Mouse (Mus musculus) liver, embryonic 14.5 days (tissue): ENCODE data around the gene Kidins220. TPM values are rescaled to one million over a fixed set of nuclear protein-coding genes. Genes with fewer than 3 reads are reported as not detected.

Source experiments
- ATAC-seq: fragments of 200-750 bp; cut with Nextera tagmentation; 2 replicates; pipeline ENCODE4 v1.8.0; 2017; ENCODE audit warnings: moderate number of reproducible peaks, mild to moderate bottlenecking, moderate library complexity; ENCODE audit not compliant: insufficient read depth
- DNase-seq, 3 experiments: peaks; one replicate each; pipeline ENCODE4 v3.0.0-alpha.2; 2012 to 2013; ENCODE audit warnings: low read depth in 3 of 3, low spot score in 3 of 3
- H3K27ac ChIP-seq: fragments of 300-500 bp; sonication (generic); 2 replicates; pipeline ENCODE4 v1.5.1; 2014; ENCODE audit warnings: moderate library complexity, mild to moderate bottlenecking, control low read depth, inconsistent platforms
- H3K27me3 ChIP-seq: fragments of 300-500 bp; sonication (generic); 2 replicates; pipeline ENCODE4 v1.6.1; 2014; ENCODE audit warnings: mild to moderate bottlenecking, low read length, moderate library complexity; ENCODE audit not compliant: control insufficient read depth, insufficient read depth
- H3K36me3 ChIP-seq: fragments of 300-500 bp; sonication (generic); replicated peaks from 2 replicates; pipeline ENCODE4 v1.6.1; 2014; ENCODE audit warnings: low read depth; ENCODE audit not compliant: control insufficient read depth, insufficient read depth
- H3K4me1 ChIP-seq, 2 experiments: fragments of 200-500 bp in 1 of 2; fragments of 300-500 bp in 1 of 2; sonication (generic) in 1 of 2; replicated peaks; 2 replicates each; pipeline ENCODE4 v1.6.1; 2012 to 2014; ENCODE audit warnings: antibody characterized with exemption in 1 of 2, inconsistent platforms in 1 of 2, low read length in 1 of 2; ENCODE audit not compliant: control insufficient read depth in 2 of 2, insufficient read depth in 2 of 2
- H3K4me2 ChIP-seq: fragments of 300-500 bp; sonication (generic); 2 replicates; pipeline ENCODE4 v1.6.1; 2014; ENCODE audit warnings: low read depth, mild to moderate bottlenecking, control low read depth, moderate library complexity
- H3K4me3 ChIP-seq, 2 experiments: fragments of 200-500 bp in 1 of 2; fragments of 300-500 bp in 1 of 2; sonication (generic) in 1 of 2; 2 replicates each; pipeline ENCODE4 v1.5.1; 2012 to 2014; ENCODE audit warnings: low read depth in 2 of 2, low read length in 2 of 2, mild to moderate bottlenecking in 2 of 2, control low read depth in 1 of 2, inconsistent platforms in 1 of 2, moderate library complexity in 1 of 2; ENCODE audit not compliant: insufficient read depth in 1 of 2
- H3K9ac ChIP-seq: fragments of 300-500 bp; sonication (generic); replicated peaks from 2 replicates; pipeline ENCODE4 v1.6.1; 2014; ENCODE audit warnings: mild to moderate bottlenecking, control low read depth, moderate library complexity
- H3K9me3 ChIP-seq: fragments of 300-500 bp; sonication (generic); 2 replicates; pipeline ENCODE4 v1.6.1; 2016; ENCODE audit warnings: low read length, mixed read lengths; ENCODE audit not compliant: control insufficient read depth
- CTCF ChIP-seq: IDR thresholded peaks from 2 replicates; pipeline ENCODE4 v1.5.1; 2016; ENCODE audit warnings: antibody characterized with exemption, low read depth, control low read depth
- EP300 ChIP-seq: IDR thresholded peaks from 2 replicates; pipeline ENCODE4 v1.6.1; 2016; ENCODE audit warnings: antibody characterized with exemption, low read depth
- WGBS: fragments of 180-500 bp; shearing (Covaris S2); extraction: QIAGEN DNeasy Blood & Tissue Kit; methylation state at CpG from one replicate; pipeline ENCODE4 v1.1.7; 2014; ENCODE audit not compliant: insufficient replicate concordance; 5-methylcytosine and 5-hydroxymethylcytosine counted together
- polyA plus RNA-seq, 2 experiments: library from polyadenylated mRNA; depleted of rRNA in 1 of 2; stranded (reverse) in 1 of 2; unstranded in 1 of 2; fragments of >200 nt; fragmentation: Nextera tagmentation in 1 of 2; extraction: Ambion mirVana in 1 of 2; gene quantifications; 2 replicates each; pipeline versions ENCODE4 v1.2.1 to v1.2.3; 2012 to 2014

The Kidins220 gene
- polyA plus RNA-seq, 2 experiments: 7.9 to 9.4 TPM

GRCm38 (mm10) chr12:25033662-25034337, 59.1 kb downstream of the Kidins220 start:
- TF ChIP-seq CTCF: no peak
- TF ChIP-seq EP300: no peak
- H3K4me1 ChIP-seq: no peaks in the 10 kb centered on the region
- no peaks in the 10 kb centered on the region for H3K27me3 ChIP-seq
- H3K9me3 ChIP-seq: no peaks in the 10 kb centered on the region
- no peak for DNase-seq
- no peak overlapping the region for H3K4me3 ChIP-seq
- H3K9ac ChIP-seq: no peak overlapping the region
- no peak overlapping the region for H3K27ac ChIP-seq
- no peaks in the 10 kb centered on the region; the same call in 1 of the 2 replicates for H3K36me3 ChIP-seq
- 76% methylated on average over 9 of the region's 9 CpGs for WGBS
- H3K4me2 ChIP-seq: no peak overlapping the region
- ATAC-seq: no peak

- no peak for DNase-seq
- H3K4me1 ChIP-seq: no peaks in the 10 kb centered on the region
- H3K27me3 ChIP-seq: no peaks in the 10 kb centered on the region
- H3K4me2 ChIP-seq: no peak overlapping the region
- H3K9ac ChIP-seq: no peak overlapping the region
- no peak overlapping the region for H3K4me3 ChIP-seq
- TF ChIP-seq CTCF (no peak), EP300 (no peak)
- no peak overlapping the region for H3K27ac ChIP-seq
- 74% methylated on average over 8 of the region's 8 CpGs for WGBS
- no peaks in the 10 kb centered on the region for H3K9me3 ChIP-seq
- no peaks in the 10 kb centered on the region; the same call in 1 of the 2 replicates for H3K36me3 ChIP-seq
- ATAC-seq: no peak
Observed at GRCm38 (mm10) chr12:25034338-25034953, 59.7 kb downstream of the Kidins220 start.

- Histone ChIP-seq H3K27me3 (no peaks in the 10 kb centered on the region), H3K36me3 (no peaks in the 10 kb centered on the region; the same call in 1 of the 2 replicates), H3K9ac (no peak overlapping the region), H3K4me3 (no peak overlapping the region), H3K4me1 (no peaks in the 10 kb centered on the region), H3K27ac (no peak overlapping the region), H3K4me2 (no peak overlapping the region), H3K9me3 (no peaks in the 10 kb centered on the region)
- WGBS: 71% methylated on average over 3 of the region's 3 CpGs
- TF ChIP-seq CTCF (no peak), EP300 (no peak)
- ATAC-seq (no peak), DNase-seq (no peak)
Observed at GRCm38 (mm10) chr12:25036024-25036423, 61.3 kb downstream of the Kidins220 start.

- no peak for ATAC-seq
- Histone ChIP-seq H3K4me1 (no peaks in the 10 kb centered on the region), H3K36me3 (no peaks in the 10 kb centered on the region; the same call in 1 of the 2 replicates), H3K4me2 (no peak overlapping the region), H3K27me3 (no peaks in the 10 kb centered on the region), H3K9ac (no peak overlapping the region), H3K9me3 (no peaks in the 10 kb centered on the region), H3K4me3 (no peak overlapping the region), H3K27ac (no peak overlapping the region)
- WGBS: 88% methylated on average over 5 of the region's 5 CpGs
- no peak for TF ChIP-seq EP300
- TF ChIP-seq CTCF: no peak
- no peak for DNase-seq
Observed at GRCm38 (mm10) chr12:25037222-25037621, 62.5 kb downstream of the Kidins220 start.

- Histone ChIP-seq H3K27me3 (no peaks in the 10 kb centered on the region), H3K36me3 (no peaks in the 10 kb centered on the region; the same call in 1 of the 2 replicates), H3K4me3 (no peak overlapping the region), H3K4me1 (no peaks in the 10 kb centered on the region), H3K27ac (no peak overlapping the region), H3K9me3 (no peaks in the 10 kb centered on the region), H3K9ac (no peak overlapping the region), H3K4me2 (no peak overlapping the region)
- 84% methylated on average over 9 of the region's 9 CpGs for WGBS
- DNase-seq (no peak), ATAC-seq (no peak)
- TF ChIP-seq EP300 (no peak), CTCF (no peak)
Observed at GRCm38 (mm10) chr12:25037681-25038472, 63.2 kb downstream of the Kidins220 start.
